Mouse (Mus musculus) olfactory bulb, adult 2 months (tissue): Measurements from ENCODE around the gene Nfat5. TPM values are rescaled to one million over a fixed set of nuclear protein-coding genes. Genes with fewer than 3 reads are reported as not detected.

ENCODE experiments used
- H3K27ac ChIP-seq: fragments of 200-500 bp; 2 replicates; pipeline ENCODE4 v1.5.1; 2012; ENCODE audit warnings: low read depth, low read length; ENCODE audit not compliant: insufficient read depth
- H3K4me1 ChIP-seq: fragments of 200-500 bp; 2 replicates; pipeline ENCODE4 v1.6.1; 2012; ENCODE audit warnings: low read length; ENCODE audit not compliant: control insufficient read depth, insufficient read depth
- H3K4me3 ChIP-seq: fragments of 200-500 bp; 2 replicates; pipeline ENCODE4 v1.5.1; 2012; ENCODE audit warnings: mild to moderate bottlenecking, low read depth, low read length, moderate library complexity; ENCODE audit not compliant: insufficient read depth
- CTCF ChIP-seq: fragments of 200-500 bp; IDR thresholded peaks from 2 replicates; pipeline ENCODE4 v1.5.1; 2012; ENCODE audit warnings: low read depth, mild to moderate bottlenecking, low read length, moderate library complexity; ENCODE audit not compliant: insufficient read depth
- POLR2A ChIP-seq: fragments of 200-500 bp; IDR thresholded peaks from 2 replicates; pipeline ENCODE4 v1.6.1; 2012; ENCODE audit warnings: mild to moderate bottlenecking, low read depth, low read length, moderate library complexity; ENCODE audit not compliant: insufficient read depth
- WGBS: fragments of 180-500 bp; shearing (Covaris S2); methylation state at CpG from one replicate; pipeline ENCODE4 v1.1.7; 2018; 5-methylcytosine and 5-hydroxymethylcytosine counted together
- polyA plus RNA-seq: library from polyadenylated mRNA; stranded (reverse); fragments of >200 nt; gene quantifications from 2 replicates; pipeline ENCODE4 v1.2.4, GENCODE M21; 2012; ENCODE audit warnings: low replicate concordance; ENCODE audit not compliant: missing spikeins, insufficient read depth, insufficient read length

Gene Nfat5
- polyA plus RNA-seq, 1 experiment = 239 TPM

DNA sequence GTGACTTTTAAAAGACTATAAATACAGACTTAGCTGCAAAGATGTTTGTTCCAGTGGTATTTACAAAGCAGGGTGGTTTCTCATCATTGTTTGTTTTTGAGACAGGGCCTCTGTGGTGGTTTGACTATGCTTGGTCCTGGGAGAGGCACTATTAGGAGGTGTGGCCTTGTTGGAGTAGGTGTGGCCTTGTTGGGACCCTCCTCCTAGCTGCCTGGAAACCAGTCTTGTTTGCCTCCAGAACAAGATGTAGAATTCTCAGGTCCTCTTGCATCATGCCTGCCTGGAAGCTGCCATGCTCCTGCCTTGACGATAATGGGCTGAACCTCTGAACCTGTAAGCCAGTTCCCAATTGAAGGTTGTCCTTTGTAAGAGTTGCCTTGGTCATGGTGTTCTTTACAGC, 14.7 kb upstream of the Nfat5 start:
- Histone ChIP-seq H3K4me3 (no peak overlapping the region), H3K27ac (no peak overlapping the region), H3K4me1 (no peaks in the 10 kb centered on the region)
- WGBS = 90% methylated on average over 1 of the region's 1 CpGs
- no peak for TF ChIP-seq CTCF
- no peak for TF ChIP-seq POLR2A

DNA sequence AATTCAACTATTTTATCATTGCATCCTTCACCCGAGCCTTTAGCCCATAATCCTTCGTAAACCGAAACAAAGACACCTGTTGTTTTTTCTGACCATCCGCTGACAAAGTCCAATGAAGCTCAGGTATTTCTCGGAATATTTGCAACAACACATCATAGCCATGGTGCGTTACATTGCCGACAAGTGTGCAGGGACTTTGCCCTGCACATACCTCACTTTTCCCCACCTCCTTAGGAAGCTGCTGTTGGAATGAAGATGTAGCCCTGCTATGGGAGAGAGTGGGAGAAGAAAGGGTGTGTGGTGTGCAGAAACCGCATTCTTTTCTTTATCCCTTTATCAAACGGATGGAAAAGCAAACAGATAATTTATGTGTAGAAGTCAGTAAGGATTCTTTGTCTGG, 6.6 kb upstream of the Nfat5 start:
- Histone ChIP-seq H3K4me1 (no peaks in the 10 kb centered on the region), H3K27ac (no peak overlapping the region), H3K4me3 (no peak overlapping the region)
- 82% methylated on average over 9 of the region's 9 CpGs for WGBS
- TF ChIP-seq CTCF (no peak), POLR2A (no peak)

DNA sequence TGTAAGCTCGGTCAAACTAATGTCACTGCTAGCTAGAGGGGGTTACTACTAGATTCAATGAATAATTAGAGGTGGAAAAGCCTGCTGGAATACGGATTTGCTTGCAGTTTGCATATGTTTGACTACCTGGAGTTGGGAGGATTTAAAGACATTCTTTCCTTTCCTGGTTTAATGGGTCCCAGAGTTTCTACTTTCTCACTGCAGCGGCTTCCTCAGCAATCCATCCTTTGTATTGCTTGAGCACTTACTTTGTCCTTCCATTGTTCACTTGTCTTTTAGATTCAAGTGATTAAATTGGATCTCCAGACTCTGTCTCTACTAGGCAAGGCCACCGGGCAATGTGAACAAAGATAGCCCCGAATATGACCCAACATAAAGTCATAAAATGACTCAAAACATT, 5.7 kb upstream of the Nfat5 start:
- TF ChIP-seq POLR2A = no peak
- no peak for TF ChIP-seq CTCF
- no peak overlapping the region for H3K4me3 ChIP-seq
- no peak overlapping the region for H3K27ac ChIP-seq
- H3K4me1 ChIP-seq = no peaks in the 10 kb centered on the region
- WGBS = 72% methylated on average over 5 of the region's 5 CpGs

- TF ChIP-seq POLR2A = no peak
These were observed 2.1 kb upstream of the Nfat5 start for GRCm38 (mm10) chr8:107291171-107291601.

GRCm38 (mm10) chr8:107292119-107292927, 947 bp upstream of the Nfat5 start:
- H3K27ac ChIP-seq = peak overlapping the region; percentile 68
- H3K4me1 ChIP-seq = no peaks in the 10 kb centered on the region
- WGBS = 62% methylated on average over 18 of the region's 18 CpGs
- TF ChIP-seq CTCF (no peak), POLR2A (no peak)
- H3K4me3 ChIP-seq = peak overlapping the region; percentile 97; the same call in 1 of the 2 replicates

More at GRCm38 (mm10) chr8:107291171-107291601, 2.1 kb upstream of the Nfat5 start:
- no peak overlapping the region for H3K4me3 ChIP-seq
- no peak overlapping the region for H3K27ac ChIP-seq
- no peaks in the 10 kb centered on the region for H3K4me1 ChIP-seq
- WGBS = 95% methylated on average over 4 of the region's 4 CpGs

GRCm38 (mm10) chr8:107293641-107294628, 665 bp downstream of the Nfat5 start:
- Histone ChIP-seq H3K4me3 (peak overlapping the region; percentile 97), H3K27ac (peak overlapping the region; percentile 99), H3K4me1 (no peaks in the 10 kb centered on the region)
- under 1% methylated on average over 92 of the region's 98 CpGs for WGBS
- TF ChIP-seq POLR2A (no peak), CTCF (no peak)

DNA sequence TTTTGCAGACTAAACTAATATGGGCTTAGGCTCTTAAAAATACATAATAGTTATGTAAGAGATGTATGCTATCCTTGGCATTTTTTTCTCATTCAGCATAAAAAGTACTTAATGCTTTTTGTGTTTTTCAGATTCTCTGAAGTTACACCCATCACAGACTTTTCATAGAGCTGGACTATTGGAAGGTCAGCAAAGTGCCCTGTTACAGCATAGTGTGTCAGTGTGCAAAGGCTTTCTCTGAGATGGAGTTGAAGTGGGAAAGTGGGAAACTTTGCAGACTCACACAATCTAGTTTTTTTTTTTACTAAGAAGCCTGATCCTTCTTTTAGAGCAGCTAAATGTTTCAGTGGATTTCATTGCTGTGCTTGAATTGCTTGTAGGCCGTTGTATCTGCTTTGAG, 2.2 kb downstream of the Nfat5 start:
- TF ChIP-seq POLR2A = no peak
- WGBS = 66% methylated on average over 1 of the region's 1 CpGs
- Histone ChIP-seq H3K27ac (no peak overlapping the region), H3K4me1 (no peaks in the 10 kb centered on the region), H3K4me3 (no peak overlapping the region)

DNA sequence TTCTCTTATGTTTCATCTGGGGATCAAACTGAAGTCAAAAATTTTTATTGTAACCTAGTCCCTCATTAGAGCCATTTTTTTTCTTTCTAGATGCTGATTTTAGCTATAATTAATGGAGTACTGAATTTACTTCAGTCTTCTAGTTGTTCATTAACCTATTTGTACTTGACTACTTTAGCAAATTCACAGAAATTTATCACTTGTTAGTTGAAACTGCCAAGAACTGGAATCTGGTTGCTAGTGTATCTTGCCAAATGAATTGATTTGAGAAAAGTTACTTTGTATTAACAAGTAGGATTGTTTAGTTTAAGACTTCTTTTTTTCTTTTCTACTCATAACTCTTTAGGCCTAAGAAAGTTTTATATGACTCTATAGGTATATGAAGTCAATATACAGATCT, 18.6 kb downstream of the Nfat5 start:
- H3K4me3 ChIP-seq = no peak overlapping the region
- TF ChIP-seq POLR2A (no peak), CTCF (no peak)
- no peaks in the 10 kb centered on the region for H3K4me1 ChIP-seq
- H3K27ac ChIP-seq = no peak overlapping the region

DNA sequence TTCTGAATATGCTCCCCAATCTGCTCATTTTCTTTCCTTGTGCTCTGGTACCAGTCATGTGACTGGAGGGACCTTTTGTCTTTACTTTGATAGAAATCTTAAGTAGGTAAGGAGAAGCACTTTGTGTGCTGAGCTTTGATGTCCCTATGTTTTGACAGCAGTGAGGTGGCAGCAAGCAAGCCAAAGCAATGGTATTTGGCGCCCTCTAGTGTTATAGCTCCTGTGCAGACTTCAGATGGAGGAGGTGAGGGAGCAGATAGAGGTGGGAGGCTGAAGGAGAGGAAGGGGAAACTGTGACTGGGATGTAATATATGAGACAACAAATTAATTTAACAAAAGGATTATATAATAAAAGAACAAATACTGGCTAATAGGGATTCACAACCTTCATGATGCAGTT, 30.9 kb downstream of the Nfat5 start:
- H3K4me1 ChIP-seq = no peaks in the 10 kb centered on the region
- H3K27ac ChIP-seq = no peak overlapping the region
- no peak overlapping the region for H3K4me3 ChIP-seq
- TF ChIP-seq CTCF = 0 out of 2 replicates have a peak, but pooled peaks have one; percentile 25
- TF ChIP-seq POLR2A = no peak
- 0% methylated on average over 1 of the region's 1 CpGs for WGBS
